Mouse (Mus musculus) spleen, adult 2 months (tissue): ENCODE results near the gene Tvp23b. TPM values are rescaled to one million over a fixed set of nuclear protein-coding genes. Genes with fewer than 3 reads are reported as not detected.
A peak's percentile ranks its signal among the peaks of the same experiment; 100 is the strongest.

Source experiments
- DNase-seq, 2 experiments: peaks; one replicate each; pipeline versions ENCODE4 v3.0.0 to v3.0.0-alpha.2; 2012 to 2021; ENCODE audit warnings: low spot score in 2 of 2, low read depth in 1 of 2
- H3K27ac ChIP-seq: fragments of 200-500 bp; 2 replicates; pipeline ENCODE4 v1.5.1; 2012; ENCODE audit warnings: low read length, inconsistent platforms; ENCODE audit not compliant: insufficient read depth
- H3K27me3 ChIP-seq: fragments of 200-500 bp; 2 replicates; pipeline ENCODE4 v1.6.1; 2012; ENCODE audit warnings: mild to moderate bottlenecking, moderate library complexity, low read length, inconsistent platforms; ENCODE audit not compliant: control insufficient read depth, insufficient read depth
- H3K36me3 ChIP-seq: fragments of 200-500 bp; 2 replicates; pipeline ENCODE4 v1.6.1; 2012; ENCODE audit warnings: mild to moderate bottlenecking, low read length, inconsistent platforms; ENCODE audit not compliant: control insufficient read depth, insufficient read depth
- H3K4me1 ChIP-seq: fragments of 200-500 bp; 2 replicates; pipeline ENCODE4 v1.6.1; 2011; ENCODE audit warnings: inconsistent platforms; ENCODE audit not compliant: control insufficient read depth, insufficient read depth, insufficient read length
- H3K4me3 ChIP-seq: fragments of 200-500 bp; 2 replicates; pipeline ENCODE4 v1.5.1; 2011; ENCODE audit warnings: mild to moderate bottlenecking, inconsistent platforms; ENCODE audit not compliant: insufficient read depth, insufficient read length; ENCODE audit errors: extremely low read depth
- CTCF ChIP-seq: fragments of 200-500 bp; IDR thresholded peaks from 2 replicates; pipeline ENCODE4 v1.5.1; 2011; ENCODE audit warnings: mild to moderate bottlenecking, inconsistent platforms; ENCODE audit not compliant: insufficient read depth, insufficient read length, insufficient replicate concordance; ENCODE audit errors: extremely low read depth
- POLR2A ChIP-seq: fragments of 200-500 bp; IDR thresholded peaks from 2 replicates; pipeline ENCODE4 v1.6.1; 2011; ENCODE audit warnings: low read depth, low read length, inconsistent platforms
- WGBS: fragments of 180-500 bp; shearing (Covaris S2); methylation state at CpG from one replicate; pipeline ENCODE4 v1.1.7; 2018; 5-methylcytosine and 5-hydroxymethylcytosine counted together
- polyA plus RNA-seq: library from polyadenylated mRNA; depleted of rRNA; stranded (reverse); fragments of >200 nt; gene quantifications from 2 replicates; pipeline ENCODE4 v1.2.3, GENCODE M21; 2012

Tvp23b gene
- polyA plus RNA-seq, 1 experiment, result 6.2 TPM

DNA sequence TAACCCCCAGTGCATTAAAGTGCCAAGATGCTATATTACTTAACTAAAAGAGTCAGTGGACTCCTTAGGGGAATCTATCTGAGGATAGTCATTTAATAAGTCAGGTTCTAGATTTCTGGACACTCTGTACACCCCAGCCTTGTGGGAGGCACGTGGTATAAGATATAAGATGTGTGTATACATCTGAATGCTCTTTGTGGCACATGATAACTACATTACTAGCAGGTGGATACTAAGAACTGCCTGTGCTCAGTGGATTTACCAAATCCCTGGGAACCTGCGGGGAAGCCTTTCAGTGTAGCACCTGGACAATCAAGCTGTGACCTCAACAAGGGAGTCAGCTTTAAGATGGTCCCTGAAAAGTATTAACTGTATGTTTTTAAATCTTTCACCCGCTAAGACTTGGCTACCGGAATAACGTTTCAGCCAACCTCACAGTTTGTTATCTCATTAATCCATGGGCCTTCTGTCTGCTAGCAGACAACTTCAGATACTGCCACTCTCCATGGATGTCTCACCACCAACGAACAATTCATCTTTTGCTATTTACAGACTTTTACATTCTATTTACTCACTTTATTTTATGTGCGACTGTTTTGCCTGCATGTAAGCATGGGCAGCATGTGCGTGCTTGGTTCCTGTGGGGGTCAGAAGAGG is 9.4 kb upstream of the Tvp23b start:
- DNase-seq, result no peak
- Histone ChIP-seq H3K4me1 (no peaks in the 10 kb centered on the region), H3K27ac (no peak overlapping the region), H3K36me3 (no peaks in the 10 kb centered on the region), H3K27me3 (no peaks in the 10 kb centered on the region), H3K4me3 (no peak overlapping the region)
- TF ChIP-seq POLR2A, result no peak
- TF ChIP-seq CTCF, result no peak
- 85% methylated on average over 8 of the region's 8 CpGs for WGBS

DNA sequence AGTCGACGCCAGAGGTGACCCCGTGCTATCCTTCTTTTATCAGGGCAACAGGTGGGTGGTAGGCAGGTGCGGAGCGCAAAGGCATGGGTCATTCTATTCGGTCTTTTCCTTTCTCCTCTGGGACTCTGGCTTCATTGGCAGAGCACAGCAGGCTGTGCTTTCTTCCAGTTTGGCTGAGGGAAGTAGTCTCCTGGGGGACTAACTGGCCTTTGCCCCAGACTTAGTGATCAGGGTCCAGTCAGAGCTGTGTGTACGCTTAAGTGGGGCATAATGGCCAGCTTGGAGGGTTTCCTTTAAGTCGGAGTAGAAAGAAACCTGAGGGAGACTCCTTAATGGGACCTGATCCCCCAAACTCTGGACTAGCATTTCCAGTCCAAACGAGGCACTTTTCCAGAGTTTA is 5.8 kb upstream of the Tvp23b start:
- Histone ChIP-seq H3K27ac (no peak overlapping the region), H3K4me1 (no peaks in the 10 kb centered on the region), H3K4me3 (no peak overlapping the region), H3K27me3 (no peaks in the 10 kb centered on the region), H3K36me3 (no peaks in the 10 kb centered on the region)
- TF ChIP-seq POLR2A, result no peak
- TF ChIP-seq CTCF, result no peak
- WGBS, result 88% methylated on average over 9 of the region's 9 CpGs
- no peak for DNase-seq

DNA sequence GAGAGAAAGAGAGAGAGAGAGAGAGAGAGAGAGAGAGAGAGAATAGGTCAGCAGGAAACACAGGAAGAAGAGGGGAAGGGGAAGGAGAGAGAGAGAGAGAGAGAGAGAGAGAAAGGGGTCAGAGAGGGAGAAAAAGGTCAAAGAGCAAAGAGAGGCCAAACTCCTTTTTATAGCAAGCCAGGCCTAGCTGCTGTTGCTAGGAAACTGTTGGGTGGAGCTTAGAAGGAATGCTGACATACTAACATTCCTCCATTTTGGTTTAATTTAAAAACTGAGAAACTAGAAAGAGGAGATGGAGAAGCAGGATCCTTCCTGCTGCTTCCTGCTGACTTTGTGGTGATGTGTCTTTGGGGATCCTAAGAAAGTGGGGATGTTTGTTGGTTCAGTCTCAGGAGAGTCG is 3.6 kb upstream of the Tvp23b start:
- Histone ChIP-seq H3K27me3 (no peaks in the 10 kb centered on the region), H3K27ac (no peak overlapping the region), H3K4me1 (no peaks in the 10 kb centered on the region; the same call in 1 of the 2 replicates), H3K4me3 (no peak overlapping the region), H3K36me3 (no peaks in the 10 kb centered on the region)
- DNase-seq, result no peak
- 89% methylated on average over 1 of the region's 1 CpGs for WGBS
- no peak for TF ChIP-seq POLR2A
- no peak for TF ChIP-seq CTCF

DNA sequence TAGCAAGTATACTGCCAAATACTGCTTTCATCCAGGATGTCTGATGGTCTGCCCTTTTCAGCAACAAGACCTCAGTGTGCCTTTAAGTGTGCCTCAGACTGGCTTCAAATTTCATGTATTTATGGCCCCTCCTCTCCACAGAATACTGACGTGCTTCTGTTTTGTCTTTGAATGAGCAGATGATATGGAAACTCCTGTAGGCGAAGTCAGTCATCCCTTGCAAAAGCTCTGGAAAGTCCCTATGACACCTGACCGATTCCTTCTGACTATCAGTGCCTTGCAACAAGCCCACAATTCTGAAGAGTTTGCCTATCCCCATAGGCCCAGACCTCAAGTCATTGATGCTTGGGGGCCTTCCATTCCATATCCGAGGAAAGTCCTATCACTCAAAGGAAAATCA is 2.8 kb upstream of the Tvp23b start:
- H3K36me3 ChIP-seq, result no peaks in the 10 kb centered on the region
- no peak overlapping the region for H3K4me3 ChIP-seq
- no peaks in the 10 kb centered on the region; the same call in 1 of the 2 replicates for H3K4me1 ChIP-seq
- H3K27ac ChIP-seq, result no peak overlapping the region
- no peaks in the 10 kb centered on the region for H3K27me3 ChIP-seq
- WGBS, result 72% methylated on average over 4 of the region's 4 CpGs
- DNase-seq, result no peak
- TF ChIP-seq CTCF, result no peak
- TF ChIP-seq POLR2A, result no peak

DNA sequence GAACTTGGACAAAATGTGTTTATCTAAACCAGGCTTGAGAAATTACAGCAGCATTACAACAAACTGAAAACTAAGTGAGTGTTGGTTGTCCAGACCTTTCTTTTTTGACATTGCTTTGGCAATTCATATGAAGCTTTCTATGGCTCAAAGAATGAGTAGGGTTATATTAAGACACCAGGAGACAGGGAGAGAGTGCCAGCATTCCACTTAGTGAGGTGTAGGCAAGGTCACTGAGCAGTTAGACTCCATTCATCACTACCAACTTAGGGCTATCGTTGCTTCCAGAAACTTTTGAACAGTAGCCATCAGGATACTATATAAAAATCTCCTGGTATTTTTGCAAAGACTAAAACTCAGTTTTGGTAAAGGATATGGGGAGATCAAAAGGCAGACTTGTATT is 1.9 kb upstream of the Tvp23b start:
- 88% methylated on average over 1 of the region's 1 CpGs for WGBS

DNA sequence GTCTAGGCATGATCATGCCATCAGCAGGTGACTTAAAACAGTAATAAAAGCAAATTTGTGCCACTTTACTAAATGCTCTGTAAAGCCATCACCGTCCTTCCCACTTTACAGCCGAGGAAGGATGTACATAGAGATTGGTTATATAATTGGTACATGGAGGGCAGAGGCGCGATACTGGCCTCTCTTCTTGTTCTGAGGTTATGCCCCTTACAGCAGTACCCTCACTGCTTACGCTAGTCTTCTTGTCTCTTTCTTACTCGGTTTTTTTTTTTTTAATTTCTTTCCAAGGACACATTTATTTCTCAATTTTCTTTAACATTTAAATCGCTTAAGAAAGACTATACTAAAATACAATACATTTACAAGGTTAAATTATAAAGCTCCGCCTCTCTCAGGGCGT is 527 bp upstream of the Tvp23b start:
- H3K36me3 ChIP-seq, result no peaks in the 10 kb centered on the region

More for the DNA sequence above, 1.9 kb upstream of the Tvp23b start:
- Histone ChIP-seq H3K4me3 (no peak overlapping the region), H3K4me1 (no peaks in the 10 kb centered on the region; the same call in 1 of the 2 replicates), H3K27ac (no peak overlapping the region), H3K27me3 (no peaks in the 10 kb centered on the region), H3K36me3 (no peaks in the 10 kb centered on the region)
- no peak for TF ChIP-seq POLR2A
- TF ChIP-seq CTCF, result no peak
- no peak for DNase-seq

DNA sequence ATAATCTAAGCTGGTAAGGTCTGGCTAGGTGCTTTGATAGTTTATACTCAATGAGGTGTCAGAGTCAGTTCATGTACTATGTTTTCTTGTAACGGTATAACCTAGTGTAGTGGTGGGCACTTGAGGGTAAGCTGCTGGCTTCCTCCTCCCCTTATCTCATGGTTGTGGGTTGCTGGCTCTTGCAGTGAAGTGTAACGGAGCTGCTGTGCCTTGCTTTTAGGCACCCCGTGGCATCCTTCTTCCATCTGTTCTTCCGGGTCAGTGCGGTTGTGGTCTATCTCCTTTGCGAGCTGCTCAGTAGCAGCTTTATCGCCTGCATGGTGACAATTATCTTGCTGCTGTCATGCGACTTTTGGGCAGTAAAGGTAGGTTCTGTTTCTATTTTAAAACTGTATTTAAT is 4.2 kb downstream of the Tvp23b start:
- WGBS, result 67% methylated on average over 8 of the region's 8 CpGs
- Histone ChIP-seq H3K36me3 (peaks cover 19% of the 10 kb centered on the region), H3K4me3 (no peak overlapping the region)

More for the DNA sequence above, 527 bp upstream of the Tvp23b start:
- TF ChIP-seq POLR2A (no peak), CTCF (no peak)
- Histone ChIP-seq H3K27me3 (no peaks in the 10 kb centered on the region), H3K4me1 (no peaks in the 10 kb centered on the region; the same call in 1 of the 2 replicates), H3K27ac (no peak overlapping the region), H3K4me3 (peak overlapping the region; percentile 35)
- no peak for DNase-seq
- 6% methylated on average over 9 of the region's 9 CpGs for WGBS

More for the DNA sequence above, 4.2 kb downstream of the Tvp23b start:
- Histone ChIP-seq H3K4me1 (no peaks in the 10 kb centered on the region; the same call in 1 of the 2 replicates), H3K27ac (no peak overlapping the region), H3K27me3 (no peaks in the 10 kb centered on the region)
- no peak for TF ChIP-seq CTCF
- no peak for TF ChIP-seq POLR2A
- no peak for DNase-seq
